Mouse (Mus musculus): ENCODE data around the gene Il17d. TPM values are rescaled to one million over a fixed set of nuclear protein-coding genes. Genes with fewer than 3 reads are reported as not detected.

The Il17d gene
- total and polyA plus RNA-seq, 3 experiments, result 0.54 to 2.2 TPM; not detected in 1

DNA sequence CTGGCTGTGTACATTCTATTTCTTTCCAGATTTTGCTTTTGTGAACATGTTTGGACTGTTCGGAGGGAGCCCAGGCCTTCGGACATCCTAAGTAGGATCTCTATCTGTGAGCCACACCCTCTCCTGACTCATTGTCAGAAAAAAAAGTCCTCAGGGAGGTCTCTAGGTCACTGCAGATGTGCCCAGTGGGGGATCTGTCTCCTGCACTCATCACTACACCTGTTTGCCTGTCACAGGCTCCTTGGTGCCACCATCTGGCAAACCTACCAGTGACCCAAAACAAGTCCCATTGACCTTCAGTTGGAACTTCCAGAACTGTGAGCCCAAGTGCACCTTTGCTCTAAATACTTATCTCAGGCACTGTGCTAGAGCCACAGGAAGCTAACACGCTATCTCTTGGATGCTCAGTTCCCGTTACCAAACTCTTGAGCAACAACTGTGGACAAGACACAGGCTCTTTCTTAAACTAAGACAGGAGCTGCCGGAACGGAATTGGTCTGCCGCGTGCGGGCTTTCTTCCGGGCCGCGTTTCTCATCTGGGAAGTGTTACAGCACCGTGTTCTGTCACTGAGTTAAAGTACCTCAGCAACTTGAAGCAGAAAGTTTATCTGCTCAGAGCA is 19.0 kb downstream of the Il17d start:
- peak; percentile 78 for DNase-seq (ENCODE audit: low read depth, low spot score)
- 0 out of 2 replicates have a peak, but pooled peaks have one; percentile 29 for TF ChIP-seq RCOR1 (IDR thresholded peaks at IDR 0.05; ENCODE audit: low read depth, low read length)
- peak; percentile 46 for TF ChIP-seq ZNF384 (IDR thresholded peaks at IDR 0.05; ENCODE audit: low read depth, low read length)
- peak; percentile 22; the same call in 1 of the 2 replicates for TF ChIP-seq BHLHE40 (IDR thresholded peaks at IDR 0.05; ENCODE audit: borderline replicate concordance, low read depth, low read length)
- no peak for TF ChIP-seq TBP (IDR thresholded peaks at IDR 0.05; ENCODE audit: low read depth, low read length)
- TF ChIP-seq ZKSCAN1 (IDR thresholded peaks at IDR 0.05; ENCODE audit: low read depth, low read length), result no peak
- no peak for TF ChIP-seq GABPA (IDR thresholded peaks at IDR 0.05; ENCODE audit: low read depth, low read length)
- peak; percentile 66 for TF ChIP-seq MAX (IDR thresholded peaks at IDR 0.05; ENCODE audit: low read length)
- no peak for TF ChIP-seq USF1 (IDR thresholded peaks at IDR 0.05; ENCODE audit: low read depth, low read length)
- peak; percentile 52 to 66 for TF ChIP-seq EP300 (IDR thresholded peaks at IDR 0.05; ENCODE audit: low read depth in 1 of 2, low read length in 2 of 2)
- peak; percentile 5; the same call in 1 of the 2 replicates for TF ChIP-seq RAD21 (IDR thresholded peaks at IDR 0.05; ENCODE audit: low read depth, low read length)
- no peak for TF ChIP-seq JUND (IDR thresholded peaks at IDR 0.05; ENCODE audit: low read depth, low read length)
- no peak for TF ChIP-seq POLR2AphosphoS5 (IDR thresholded peaks at IDR 0.05; ENCODE audit: borderline replicate concordance, low read depth, low read length)
- no peak for TF ChIP-seq NRF1 (IDR thresholded peaks at IDR 0.05; ENCODE audit: insufficient read depth, low read depth, low read length, poor library complexity, severe bottlenecking)
- no peak for TF ChIP-seq ZMIZ1 (IDR thresholded peaks at IDR 0.05; ENCODE audit: low read depth, low read length)
- 0 out of 2 replicates have a peak, but pooled peaks have one; percentile 44 for TF ChIP-seq TCF12 (IDR thresholded peaks at IDR 0.05; ENCODE audit: low read depth, low read length)
- peak in 1 of 2 experiments; percentile 44; a peak in 1 of 4 replicates for TF ChIP-seq POLR2A (IDR thresholded peaks at IDR 0.05; ENCODE audit: control insufficient read depth in 1 of 2, insufficient read depth in 1 of 2, low read depth in 1 of 2, low read length in 2 of 2, poor library complexity in 1 of 2)
- peak; percentile 52; the same call in 1 of the 2 replicates for TF ChIP-seq GATA1 (IDR thresholded peaks at IDR 0.05; ENCODE audit: low read depth, low read length)
- TF ChIP-seq CTCF (IDR thresholded peaks at IDR 0.05 in 2 of 3, conservative IDR thresholded peaks at IDR 0.05 in 1 of 3; ENCODE audit: control insufficient read depth in 1 of 3, insufficient read depth in 1 of 3, low read depth in 2 of 3, low read length in 3 of 3, poor library complexity in 1 of 3, severe bottlenecking in 1 of 3), result peak in 2 of 3 experiments; percentile 4 to 7; a peak in 1 of 6 replicates
- no peak for TF ChIP-seq KAT2A (conservative IDR thresholded peaks at IDR 0.05; ENCODE audit: low read depth, low read length)
- no peak for TF ChIP-seq CHD1 (IDR thresholded peaks at IDR 0.05; ENCODE audit: low read depth, low read length)
- no peak for TF ChIP-seq NELFE (IDR thresholded peaks at IDR 0.05; ENCODE audit: low read depth, low read length)
- TF ChIP-seq UBTF (IDR thresholded peaks at IDR 0.05; ENCODE audit: borderline replicate concordance, insufficient read depth, low read depth, low read length), result no peak
- TF ChIP-seq ETS1 (IDR thresholded peaks at IDR 0.05; ENCODE audit: low read depth, low read length), result peak; percentile 28; the same call in 1 of the 2 replicates
- TF ChIP-seq MYC (IDR thresholded peaks at IDR 0.05; ENCODE audit: low read depth, low read length), result peak; percentile 69; the same call in 1 of the 2 replicates
- no peak for TF ChIP-seq MEF2A (IDR thresholded peaks at IDR 0.05; ENCODE audit: extremely low read depth, insufficient replicate concordance, low read depth, low read length, poor library complexity, severe bottlenecking)
- TF ChIP-seq USF2 (IDR thresholded peaks at IDR 0.05; ENCODE audit: borderline replicate concordance in 1 of 2, insufficient read depth in 1 of 2, low read depth in 1 of 2, low read length in 2 of 2), result no peak
- no peaks in the 10 kb centered on the region for H3K27me3 ChIP-seq (ENCODE audit: control insufficient read depth in 1 of 2, insufficient read depth in 2 of 2, low read length in 2 of 2)
- H3K9me3 ChIP-seq (replicated peaks; ENCODE audit: insufficient read depth, low read length), result no peaks in the 10 kb centered on the region
- peak overlapping the region; percentile 40 for H3K4me3 ChIP-seq (ENCODE audit: control insufficient read depth in 1 of 2, insufficient read depth in 1 of 2, low read depth in 2 of 2, low read length in 2 of 2)
- H3K27ac ChIP-seq (ENCODE audit: control insufficient read depth, low read depth, low read length), result peak overlapping the region; percentile 78
- peak overlapping the region; percentile 49 for H3K9ac ChIP-seq (ENCODE audit: control insufficient read depth, low read depth, low read length, poor library complexity, severe bottlenecking)
- peaks cover 0 to 13% of the 10 kb centered on the region in 2 experiments; a peak in 2 of 4 replicates for H3K36me3 ChIP-seq (ENCODE audit: control insufficient read depth in 1 of 2, insufficient read depth in 2 of 2, low read length in 2 of 2)
- peaks cover 0 to 24% of the 10 kb centered on the region in 2 experiments; a peak in 2 of 4 replicates for H3K4me1 ChIP-seq (ENCODE audit: control insufficient read depth in 1 of 2, insufficient read depth in 2 of 2, low read length in 2 of 2)
- H3K79me2 ChIP-seq (ENCODE audit: control insufficient read depth, insufficient read depth, low read length, poor library complexity), result no peaks in the 10 kb centered on the region
